ENCODE assay signal across 8 mouse cellular contexts in genomic region chr3:88553880-88554586, GRCm38 (mm10). TPM values are rescaled to one million over a fixed set of nuclear protein-coding genes. Genes with fewer than 3 reads are reported as not detected.
A peak's percentile ranks its signal among the peaks of the same experiment; 100 is the strongest.
DNase-seq lines count a peak whose midpoint lies in the region; ATAC-seq and TF ChIP-seq lines count a peak whose summit lies in the region.

No protein-coding gene starts in this region.

- WGBS in forebrain, embryonic 15.5 days = under 1% methylated on average over 41 of the region's 41 CpGs
- WGBS in kidney, embryonic 15.5 days = under 1% methylated on average over 39 of the region's 41 CpGs
- under 1% methylated on average over 41 of the region's 41 CpGs for WGBS in spleen, adult 2 months

- peak; percentile 34 to 57 for DNase-seq in layer of hippocampus, adult 8-10 months (ENCODE audit: low spot score in 2 of 2)
- no peak for DNase-seq in layer of hippocampus, adult 11-12 months (ENCODE audit: low spot score)
- DNase-seq in brain, embryonic 14.5 days (ENCODE audit: low read depth) = peak; percentile 90
- DNase-seq in lung, postnatal 25 days (ENCODE audit: low spot score) = peak; percentile 39
- peak; percentile 23 to 60 for DNase-seq in spleen, adult 2 months (ENCODE audit: low read depth in 1 of 2, low spot score in 2 of 2)
- no peak for DNase-seq in ovary, postnatal 36 days (ENCODE audit: low spot score)

- no peaks in the 10 kb centered on the region for H3K9me3 ChIP-seq in forebrain, embryonic 15.5 days
- H3K9me3 ChIP-seq in kidney, embryonic 15.5 days (replicated peaks) = no peaks in the 10 kb centered on the region

- peak overlapping the region; percentile 93 for H3K4me3 ChIP-seq in forebrain, embryonic 15.5 days
- peak overlapping the region; percentile 94 for H3K4me3 ChIP-seq in kidney, embryonic 15.5 days (replicated peaks)
- H3K4me3 ChIP-seq in spleen, adult 2 months (ENCODE audit: extremely low read depth, insufficient read depth, insufficient read length) = peak overlapping the region; percentile 99

- peak overlapping the region; percentile 90 for H3K4me2 ChIP-seq in forebrain, embryonic 15.5 days (replicated peaks)
- peak overlapping the region; percentile 84 for H3K4me2 ChIP-seq in kidney, embryonic 15.5 days

- H3K4me1 ChIP-seq in forebrain, embryonic 15.5 days = peaks cover 29% of the 10 kb centered on the region
- H3K4me1 ChIP-seq in kidney, embryonic 15.5 days = peaks cover 35% of the 10 kb centered on the region
- H3K4me1 ChIP-seq in spleen, adult 2 months (ENCODE audit: control insufficient read depth, insufficient read depth, insufficient read length) = 0 out of 2 replicates have a peak, but pooled peaks cover 4% of the 10 kb centered on the region

- TF ChIP-seq CTCF in brain, embryonic 14.5 days (IDR thresholded peaks at IDR 0.05; ENCODE audit: borderline replicate concordance, extremely low read depth, insufficient read depth, insufficient read length) = no peak
- TF ChIP-seq CTCF in spleen, adult 2 months (IDR thresholded peaks at IDR 0.05; ENCODE audit: extremely low read depth, insufficient read depth, insufficient read length, insufficient replicate concordance) = 0 out of 2 replicates have a peak, but pooled peaks have one; percentile 1

- H3K27me3 ChIP-seq in forebrain, embryonic 15.5 days = no peaks in the 10 kb centered on the region
- H3K27me3 ChIP-seq in kidney, embryonic 15.5 days = no peaks in the 10 kb centered on the region
- no peaks in the 10 kb centered on the region for H3K27me3 ChIP-seq in spleen, adult 2 months (ENCODE audit: control insufficient read depth, insufficient read depth, low read length)

- peak overlapping the region; percentile 94 for H3K27ac ChIP-seq in forebrain, embryonic 15.5 days (replicated peaks)
- H3K27ac ChIP-seq in kidney, embryonic 15.5 days = peak overlapping the region; percentile 99
- peak overlapping the region; percentile 86 for H3K27ac ChIP-seq in spleen, adult 2 months (ENCODE audit: insufficient read depth, low read length)

- peaks cover 30% of the 10 kb centered on the region for H3K36me3 ChIP-seq in forebrain, embryonic 15.5 days
- H3K36me3 ChIP-seq in kidney, embryonic 15.5 days = peaks cover 38% of the 10 kb centered on the region
- peaks cover 6% of the 10 kb centered on the region; the same call in 1 of the 2 replicates for H3K36me3 ChIP-seq in spleen, adult 2 months (ENCODE audit: control insufficient read depth, insufficient read depth, low read length)

- peak; percentile 32 for ATAC-seq in forebrain, embryonic 15.5 days (replicated peaks)
- ATAC-seq in kidney, embryonic 15.5 days (replicated peaks; ENCODE audit: low FRiP score) = peak; percentile 53

- peak overlapping the region; percentile 88 for H3K9ac ChIP-seq in forebrain, embryonic 15.5 days (replicated peaks)
- H3K9ac ChIP-seq in kidney, embryonic 15.5 days = peak overlapping the region; percentile 93

- no peak for TF ChIP-seq POLR2A in brain, embryonic 14.5 days (IDR thresholded peaks at IDR 0.05; ENCODE audit: borderline replicate concordance, extremely low read depth, insufficient read depth, insufficient read length, poor library complexity, severe bottlenecking)
- no peak for TF ChIP-seq POLR2A in spleen, adult 2 months (IDR thresholded peaks at IDR 0.05; ENCODE audit: low read depth, low read length)

RNA-seq across cellular contexts. Expression of gene Ubqln4, which starts 0.5 kb away (rescaled TPM):
- 100 to 1,000 TPM in 2 of 4 experiments, 10 to 100 TPM in 2; 96.1 to 118 (median 107) TPM for total RNA-seq in layer of hippocampus, adult 8-10 months (2022)
- polyA plus RNA-seq in brain, embryonic 14.5 days (2012; rRNA removed) = 108 and 113 TPM in 2 replicates
- polyA plus RNA-seq in forebrain, embryonic 15.5 days (2015; fragmentation: Nextera tagmentation; extraction: Ambion mirVana) = 45.8 and 47.6 TPM in 2 replicates
- 54.0 and 57.9 TPM in 2 replicates for polyA plus RNA-seq in kidney, embryonic 15.5 days (2015; fragmentation: Nextera tagmentation; extraction: Ambion mirVana)
- 32.5 and 33.7 TPM in 2 replicates for polyA plus RNA-seq in spleen, adult 2 months (2012; rRNA removed)

RNA-seq across cellular contexts. Expression of gene Lamtor2, which starts 1.2 kb away (rescaled TPM):
- total RNA-seq in layer of hippocampus, adult 8-10 months (2022) = 100 to 1,000 TPM in 3 of 4 experiments, 10 to 100 TPM in 1; 89.2 to 111 (median 106) TPM
- 121 and 122 TPM in 2 replicates for polyA plus RNA-seq in brain, embryonic 14.5 days (2012; rRNA removed)
- 169 and 187 TPM in 2 replicates for polyA plus RNA-seq in forebrain, embryonic 15.5 days (2015; fragmentation: Nextera tagmentation; extraction: Ambion mirVana)
- 167 and 173 TPM in 2 replicates for polyA plus RNA-seq in kidney, embryonic 15.5 days (2015; fragmentation: Nextera tagmentation; extraction: Ambion mirVana)
- 104 and 141 TPM in 2 replicates for polyA plus RNA-seq in spleen, adult 2 months (2012; rRNA removed)

RNA-seq across cellular contexts. Expression of gene Rab25, which starts 5.9 kb away (rescaled TPM):
- 1 to 10 TPM in 1 of 4 experiments, not detected in 3; 1.5 TPM for total RNA-seq in layer of hippocampus, adult 8-10 months (2022)
- 1.7 and 2.4 TPM in 2 replicates for polyA plus RNA-seq in brain, embryonic 14.5 days (2012; rRNA removed)
- polyA plus RNA-seq in forebrain, embryonic 15.5 days (2015; fragmentation: Nextera tagmentation; extraction: Ambion mirVana) = 0.15 and 0.28 TPM in 2 replicates
- 15.1 and 17.4 TPM in 2 replicates for polyA plus RNA-seq in kidney, embryonic 15.5 days (2015; fragmentation: Nextera tagmentation; extraction: Ambion mirVana)
- polyA plus RNA-seq in spleen, adult 2 months (2012; rRNA removed) = 1.0 and 1.3 TPM in 2 replicates

RNA-seq across cellular contexts. Expression of gene Ssr2, which starts 21.6 kb away (rescaled TPM):
- total RNA-seq in layer of hippocampus, adult 8-10 months (2022) = 10 to 100 TPM; 86.4 to 96.0 (median 90.1) TPM
- 170 and 185 TPM in 2 replicates for polyA plus RNA-seq in brain, embryonic 14.5 days (2012; rRNA removed)
- 133 and 134 TPM in 2 replicates for polyA plus RNA-seq in forebrain, embryonic 15.5 days (2015; fragmentation: Nextera tagmentation; extraction: Ambion mirVana)
- polyA plus RNA-seq in kidney, embryonic 15.5 days (2015; fragmentation: Nextera tagmentation; extraction: Ambion mirVana) = 300 and 318 TPM in 2 replicates
- 77.2 and 88.7 TPM in 2 replicates for polyA plus RNA-seq in spleen, adult 2 months (2012; rRNA removed)

RNA-seq across cellular contexts. Expression of gene Mex3a, which starts 21.8 kb away (rescaled TPM):
- total RNA-seq in layer of hippocampus, adult 8-10 months (2022) = 1 to 10 TPM; 2.4 to 2.8 (median 2.6) TPM
- 93.2 and 103 TPM in 2 replicates for polyA plus RNA-seq in brain, embryonic 14.5 days (2012; rRNA removed)
- 50.6 and 55.6 TPM in 2 replicates for polyA plus RNA-seq in forebrain, embryonic 15.5 days (2015; fragmentation: Nextera tagmentation; extraction: Ambion mirVana)
- 20.9 and 22.0 TPM in 2 replicates for polyA plus RNA-seq in kidney, embryonic 15.5 days (2015; fragmentation: Nextera tagmentation; extraction: Ambion mirVana)
- polyA plus RNA-seq in spleen, adult 2 months (2012; rRNA removed) = 1.00 and 1.0 TPM in 2 replicates

Comparison
In these comparisons a context has a peak if more than half of its experiments do, and no peak if none do; other contexts are left out.
1. DNase-seq: peak in layer of hippocampus, adult 8-10 months (2 of 2), brain, embryonic 14.5 days (single experiment), lung, postnatal 25 days (single experiment) and spleen, adult 2 months (2 of 2); none in layer of hippocampus, adult 11-12 months (single experiment) and ovary, postnatal 36 days (single experiment).
2. Peak in every context shown above with its lines, with median percentiles within 50 percentile points of each other: H3K27ac ChIP-seq and H3K4me3 ChIP-seq.